Mouse (Mus musculus): ENCODE results near the gene Gm45844.
"Not testable (repeated sequence)": the region's sequence is repeated elsewhere in the genome, so short reads cannot be mapped to it uniquely, and the experiment has no call there.

DNA sequence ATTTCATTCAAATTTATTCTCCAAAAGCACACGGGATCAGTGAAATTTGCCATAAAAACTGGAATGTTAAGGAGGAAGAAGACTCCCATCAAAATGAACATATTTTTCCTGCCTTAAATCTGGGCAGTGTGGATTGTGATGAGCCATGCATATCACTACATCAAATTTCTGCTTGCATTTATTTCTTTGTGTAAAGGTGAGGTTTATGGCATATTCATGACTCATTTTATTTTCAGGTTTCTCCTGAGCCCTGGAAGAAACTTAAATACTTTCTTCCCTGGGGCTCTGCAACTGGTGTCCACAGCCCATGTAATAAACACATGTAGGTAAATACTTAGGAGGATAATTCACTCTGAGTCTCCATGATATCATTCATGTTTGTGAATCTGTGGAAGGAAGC is 30.9 kb downstream of the Gm45844 start, which contains the start of gene Vmn2r29:
- TF ChIP-seq POLR2A, CTCF (IDR thresholded peaks at IDR 0.05; ENCODE audit: insufficient read depth, low read depth, low read length): not testable (repeated sequence)
